Mouse (Mus musculus) lung, postnatal 10 days (tissue): ENCODE results near the gene Tcaf3.
A peak's percentile ranks its signal among the peaks of the same experiment; 100 is the strongest.

Experiments
- DNase-seq: peaks from one replicate; pipeline ENCODE4 v3.0.0; 2021

Gene Tcaf3

GRCm38 (mm10) chr6:42597592-42597991, at the start of gene Tcaf3:
TSS of gene Tcaf3 (minus strand) at chr6:42597692.
- no peak for DNase-seq

GRCm38 (mm10) chr6:42644912-42645549, 47.5 kb upstream of the Tcaf3 start, which contains the start of gene Tcaf2:
TSS of gene Tcaf2 (minus strand) at chr6:42645254.
- peak; percentile 97 for DNase-seq

GRCm38 (mm10) chr6:42634393-42634792, 36.9 kb upstream of the Tcaf3 start:
- no peak for DNase-seq

DNA sequence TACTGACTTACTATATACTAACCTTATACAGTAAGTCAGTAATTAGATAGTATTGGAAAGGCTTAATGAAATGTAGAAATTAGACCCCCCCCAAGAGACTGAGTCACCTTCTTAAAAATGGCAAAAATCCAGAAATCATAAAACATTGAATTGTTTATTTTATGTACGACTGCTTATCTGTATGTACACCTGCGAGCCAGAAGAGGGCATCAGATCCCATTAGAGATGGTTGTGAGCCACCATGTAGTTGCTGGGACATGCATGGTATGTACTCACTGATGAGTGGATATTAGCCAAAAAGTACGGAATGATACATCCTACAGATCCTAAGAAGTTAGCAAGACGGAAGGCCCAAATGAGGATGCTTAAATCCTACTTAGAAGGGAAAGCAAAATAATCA, 33.9 kb upstream of the Tcaf3 start:
- no peak for DNase-seq

DNA sequence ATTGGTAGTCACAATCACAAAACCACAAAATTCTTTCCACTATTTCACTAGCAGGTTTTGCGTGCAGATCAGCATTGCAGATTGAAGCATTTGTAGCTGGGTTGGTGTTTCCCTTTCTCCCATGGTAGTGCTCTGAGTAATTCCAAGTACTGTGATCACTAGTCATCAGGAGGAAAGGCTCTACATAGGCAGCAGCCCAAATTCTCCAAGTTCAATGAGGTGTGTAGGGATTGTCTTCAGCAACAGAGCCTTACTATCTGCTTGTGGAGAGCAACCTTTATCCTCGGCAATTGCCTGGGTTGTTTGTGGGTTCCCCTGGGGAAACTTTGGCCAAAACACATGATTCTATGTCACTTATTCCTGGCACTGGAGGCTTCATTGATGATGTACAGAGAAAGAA, 19.4 kb upstream of the Tcaf3 start:
- no peak for DNase-seq

- DNase-seq: peak; percentile 17
Measured at GRCm38 (mm10) chr6:42612218-42612617, 14.7 kb upstream of the Tcaf3 start.

DNA sequence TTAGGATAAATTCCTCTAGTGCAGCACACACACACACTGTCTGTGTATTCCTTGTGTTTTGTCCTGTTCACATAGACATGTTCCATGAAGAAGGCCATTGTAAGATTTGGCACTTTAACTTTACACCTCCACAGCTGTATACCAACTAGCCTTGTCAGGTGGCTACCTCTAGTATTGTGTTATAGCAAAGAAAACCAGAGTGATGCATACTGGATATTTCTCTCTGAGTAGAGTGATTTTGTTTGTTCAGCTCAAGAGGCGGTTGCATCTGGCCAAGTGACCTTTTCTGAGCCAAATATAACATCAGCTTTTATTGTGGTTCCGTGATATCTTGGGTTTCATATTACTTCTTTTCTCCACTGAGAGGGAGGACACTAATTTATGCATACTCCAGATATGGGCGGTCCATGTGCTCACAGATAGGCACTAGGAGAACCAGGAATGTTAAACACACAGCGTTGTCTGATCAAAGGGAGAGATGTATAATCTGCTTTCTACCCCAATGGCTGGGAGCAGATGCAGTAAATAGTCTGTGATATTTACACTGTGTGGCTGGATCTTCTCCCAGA, 13.5 kb upstream of the Tcaf3 start:
- no peak for DNase-seq

GRCm38 (mm10) chr6:42593138-42593882, 4.2 kb downstream of the Tcaf3 start:
- DNase-seq: no peak

GRCm38 (mm10) chr6:42586569-42586968, 10.9 kb downstream of the Tcaf3 start:
- no peak for DNase-seq

- peak; percentile 72 for DNase-seq
Measured at GRCm38 (mm10) chr6:42583488-42583872, 14.0 kb downstream of the Tcaf3 start.

DNA sequence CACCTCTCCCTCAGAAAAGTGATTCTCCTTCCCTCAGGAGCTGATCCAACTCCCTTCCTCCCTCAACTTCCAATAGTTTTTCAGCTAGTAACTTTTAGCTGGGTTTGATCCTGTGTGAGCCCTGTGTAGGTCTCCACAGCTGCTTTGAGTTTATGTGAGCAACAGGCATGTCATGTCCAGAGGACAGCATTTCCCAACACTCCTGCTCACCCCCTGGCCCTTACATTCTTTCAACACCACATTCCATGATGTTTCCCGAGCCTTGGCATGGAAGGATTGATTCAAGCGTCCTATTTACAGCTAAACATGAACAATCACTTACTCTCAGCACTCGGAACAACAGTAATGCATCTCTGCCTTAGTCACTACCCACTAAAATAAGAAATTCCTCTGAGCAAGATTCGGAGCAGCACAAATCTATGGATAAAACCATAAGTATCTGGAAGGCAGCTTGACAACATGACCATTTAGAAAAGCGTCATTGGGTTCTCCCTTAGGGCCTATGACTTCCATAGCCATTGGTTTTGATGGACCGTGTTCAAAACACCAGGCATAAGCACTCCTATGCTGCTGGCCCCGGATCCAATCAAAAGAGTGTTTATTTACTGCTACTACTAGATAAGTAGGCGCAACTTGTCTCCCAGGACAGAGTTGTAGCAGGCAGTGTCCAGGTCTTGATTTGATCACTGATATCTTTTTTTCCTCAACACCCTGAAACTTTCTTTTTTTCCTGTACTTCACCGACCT, 14.6 kb downstream of the Tcaf3 start:
- DNase-seq: peak; percentile 27

- DNase-seq: peak; percentile 16
Measured at GRCm38 (mm10) chr6:42578678-42579077, 18.8 kb downstream of the Tcaf3 start.

- no peak for DNase-seq
Measured at GRCm38 (mm10) chr6:42577433-42577832, 20.1 kb downstream of the Tcaf3 start.

- no peak for DNase-seq
Measured at GRCm38 (mm10) chr6:42568205-42568604, 29.3 kb downstream of the Tcaf3 start.

DNA sequence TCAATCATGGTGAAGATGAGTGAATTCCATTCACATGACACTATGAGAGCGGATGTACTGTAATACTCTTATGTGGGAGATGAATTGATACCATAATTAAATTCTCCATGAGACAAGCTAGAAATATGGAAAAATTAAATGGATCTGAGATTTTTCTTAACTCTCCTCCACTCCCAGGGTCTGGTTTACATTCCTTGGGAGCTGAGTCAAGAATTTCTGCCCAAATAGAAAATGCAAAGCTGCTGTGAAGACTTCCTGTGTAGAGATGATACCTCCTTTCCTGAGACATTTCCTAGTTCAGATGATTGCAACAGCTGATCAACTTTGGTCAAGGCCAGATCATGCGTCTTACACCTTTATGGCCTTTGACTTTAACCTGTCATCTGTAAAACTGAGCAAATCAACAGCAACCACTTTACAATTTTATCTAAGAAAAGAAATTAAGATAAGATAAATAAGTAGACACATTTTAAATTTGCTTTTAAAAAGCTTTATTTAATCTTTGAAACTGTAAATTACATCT, 31.4 kb downstream of the Tcaf3 start:
- no peak for DNase-seq

DNA sequence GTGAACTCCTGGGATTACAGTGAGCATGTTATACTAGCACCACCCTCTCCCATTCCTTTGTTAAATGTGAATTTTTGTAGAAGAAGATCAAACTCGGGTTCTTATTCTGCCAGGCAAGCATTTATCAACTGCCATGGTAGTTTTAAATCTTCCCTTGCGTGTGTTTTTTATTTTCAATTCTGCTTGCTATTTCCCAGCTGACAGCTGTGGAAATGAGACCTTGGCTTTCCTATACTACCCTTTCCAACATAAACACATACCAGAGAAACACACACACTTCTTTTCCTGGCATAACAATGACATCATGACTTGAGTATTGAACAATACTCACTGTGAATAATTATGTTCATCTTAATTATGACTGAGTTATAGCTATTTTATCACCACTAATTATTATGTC, 35.2 kb downstream of the Tcaf3 start:
- no peak for DNase-seq

- no peak for DNase-seq
Measured at GRCm38 (mm10) chr6:42560885-42561284, 36.6 kb downstream of the Tcaf3 start.

- no peak for DNase-seq
Measured at GRCm38 (mm10) chr6:42558641-42559040, 38.9 kb downstream of the Tcaf3 start.

- DNase-seq: peak; percentile 51
Measured at GRCm38 (mm10) chr6:42547461-42547860, 50.0 kb downstream of the Tcaf3 start, which contains the start of gene Olfr455. TSS of gene Olfr455 (minus strand) at chr6:42547587.

DNA sequence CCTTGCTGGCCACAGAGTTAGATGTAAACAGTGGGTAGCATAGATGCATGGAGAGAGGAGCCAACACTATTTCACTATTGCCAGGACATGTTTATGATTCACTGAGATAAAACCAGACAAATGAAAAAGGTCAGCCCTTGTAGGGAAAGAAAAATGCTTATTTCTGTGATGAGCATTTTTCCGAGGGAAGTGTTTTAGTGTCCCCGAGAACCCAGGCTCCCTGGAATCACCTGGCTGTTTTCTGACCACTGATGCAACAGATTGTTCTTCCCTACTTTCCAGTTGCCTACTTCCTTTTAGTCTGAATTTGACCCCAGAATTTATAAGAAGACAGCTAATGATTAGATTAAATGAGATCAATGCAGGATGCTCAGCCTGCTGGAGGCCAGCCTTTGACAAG, 51.3 kb downstream of the Tcaf3 start:
- no peak for DNase-seq

GRCm38 (mm10) chr6:42545451-42545885, 52.0 kb downstream of the Tcaf3 start:
- DNase-seq: peak; percentile 63

- no peak for DNase-seq
Measured at GRCm38 (mm10) chr6:42544846-42545245, 52.6 kb downstream of the Tcaf3 start.
